ENCODE assay signal across 16 mouse cellular contexts in the genomic region with DNA sequence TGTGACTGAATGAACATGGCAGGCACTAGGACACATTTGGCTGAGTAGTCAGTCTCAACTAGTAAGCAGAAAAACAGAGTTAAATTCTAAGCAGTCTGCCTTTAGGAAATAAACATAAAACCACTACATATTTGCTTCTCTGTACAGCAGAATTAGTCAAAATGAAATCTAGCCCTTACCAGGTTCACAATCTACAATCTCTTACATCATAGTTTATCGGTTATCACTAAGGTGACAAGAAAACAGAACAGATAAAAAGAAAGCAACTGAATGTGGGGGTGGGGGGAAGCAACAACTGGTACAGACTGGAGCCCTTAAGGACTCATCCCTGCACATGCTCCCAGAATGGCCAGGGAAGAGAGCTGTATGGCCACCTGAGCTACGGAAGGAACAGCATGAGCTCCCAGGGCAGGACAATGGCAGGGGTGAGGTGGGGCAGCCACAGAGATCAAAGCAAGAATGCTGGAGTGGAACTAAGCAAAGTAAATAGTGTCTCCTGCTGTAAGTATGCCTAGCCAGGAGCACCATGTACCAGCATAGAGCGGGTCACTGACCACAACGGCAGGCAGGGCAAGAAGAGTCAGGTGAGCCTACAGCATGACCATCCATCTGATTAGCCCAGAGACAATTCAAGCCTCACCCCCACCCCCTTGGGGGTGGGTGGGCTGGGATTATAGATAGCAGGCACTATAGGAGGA. TPM values are rescaled to one million over a fixed set of nuclear protein-coding genes. Genes with fewer than 3 reads are reported as not detected.
DNase-seq lines count a peak whose midpoint lies in the region; ATAC-seq and TF ChIP-seq lines count a peak whose summit lies in the region.
"Had no signal": no experiment of that assay in that cellular context is flagged by ENCODE, and none has a peak within 500 bp of the region (broad histone marks: within the 10 kb centered on the region; RNA-seq: fewer than 3 reads in every experiment).

No protein-coding gene starts in this region.

- WGBS in kidney, adult 2 months = 32% methylated on average over 4 of the region's 4 CpGs
- 50% methylated on average over 4 of the region's 4 CpGs for WGBS in liver, embryonic 11.5 days

- DNase-seq in kidney, adult 2 months = peak; percentile 59
- DNase-seq in liver, embryonic 11.5 days (ENCODE audit: low spot score) = no peak
- DNase-seq in lung, postnatal 36 days = peak; percentile 56
- no peak for DNase-seq in embryo, embryonic 9.5 days (ENCODE audit: extremely low spot score)
- DNase-seq in frontal cortex, postnatal 25 days (ENCODE audit: low spot score in 2 of 2) = no peak
- no peak for DNase-seq in adrenal gland, adult 8-10 months
- no peak for DNase-seq in right cerebral cortex, postnatal 36 days (ENCODE audit: low spot score in 2 of 2)
- DNase-seq: gastrocnemius, adult 2 months; left cerebral cortex, postnatal 4 days; right cerebral cortex, postnatal 4 days; thymus, postnatal 4 days had no signal

- H3K9ac ChIP-seq in ES-Bruce4 (ENCODE audit: low read depth, poor library complexity, severe bottlenecking) = no peak overlapping the region
- H3K9ac ChIP-seq in liver, embryonic 11.5 days (ENCODE audit: low read depth, low read length) = no peak overlapping the region
- H3K9ac ChIP-seq: heart, embryonic 15.5 days; midbrain, embryonic 13.5 days; neural tube, embryonic 13.5 days had no signal

- no peak overlapping the region for H3K27ac ChIP-seq in ES-Bruce4 (ENCODE audit: insufficient read depth, low read length)
- peak overlapping the region; percentile 43 for H3K27ac ChIP-seq in kidney, adult 2 months (ENCODE audit: insufficient read depth, low read depth, low read length)
- H3K27ac ChIP-seq in liver, embryonic 11.5 days (ENCODE audit: low read depth, low read length) = no peak overlapping the region
- H3K27ac ChIP-seq: gastrocnemius, adult 2 months; heart, embryonic 15.5 days; midbrain, embryonic 13.5 days; neural tube, embryonic 13.5 days had no signal

- TF ChIP-seq EP300 in ES-Bruce4 (IDR thresholded peaks at IDR 0.05; ENCODE audit: insufficient read depth, low read depth, low read length) = 0 out of 2 replicates have a peak, but pooled peaks have one; percentile 28

- no peak for TF ChIP-seq CTCF in ES-Bruce4 (IDR thresholded peaks at IDR 0.05; ENCODE audit: low read depth, low read length)
- TF ChIP-seq CTCF in kidney, adult 2 months (conservative IDR thresholded peaks at IDR 0.05; ENCODE audit: insufficient read depth, insufficient read length, low read depth, low read length) = no peak

- H3K4me3 ChIP-seq in ES-Bruce4 (ENCODE audit: low read depth, low read length) = no peak overlapping the region
- H3K4me3 ChIP-seq in kidney, adult 2 months (ENCODE audit: insufficient read depth, low read depth, low read length) = no peak overlapping the region
- no peak overlapping the region for H3K4me3 ChIP-seq in liver, embryonic 11.5 days (ENCODE audit: low read depth, low read length)
- H3K4me3 ChIP-seq: gastrocnemius, adult 2 months; heart, embryonic 15.5 days; midbrain, embryonic 13.5 days; neural tube, embryonic 13.5 days had no signal

- H3K4me2 ChIP-seq in liver, embryonic 11.5 days = no peak overlapping the region
- H3K4me2 ChIP-seq: heart, embryonic 15.5 days; midbrain, embryonic 13.5 days; neural tube, embryonic 13.5 days had no signal

- H3K9me3 ChIP-seq in ES-Bruce4 (replicated peaks; ENCODE audit: control insufficient read depth, insufficient read depth, low read length, poor library complexity, severe bottlenecking) = no peaks in the 10 kb centered on the region
- no peaks in the 10 kb centered on the region for H3K9me3 ChIP-seq in liver, embryonic 11.5 days (ENCODE audit: control insufficient read depth, low read length)
- H3K9me3 ChIP-seq: heart, embryonic 15.5 days; midbrain, embryonic 13.5 days; neural tube, embryonic 13.5 days had no signal

- TF ChIP-seq POLR2A in ES-Bruce4 (IDR thresholded peaks at IDR 0.05; ENCODE audit: insufficient read depth, low read length) = no peak
- TF ChIP-seq POLR2A in kidney, adult 2 months (IDR thresholded peaks at IDR 0.05; ENCODE audit: low read depth, low read length) = no peak

- peaks cover 5% of the 10 kb centered on the region for H3K4me1 ChIP-seq in ES-Bruce4 (ENCODE audit: control insufficient read depth, insufficient read depth, low read length)
- peaks cover 20% of the 10 kb centered on the region; the same call in 1 of the 2 replicates for H3K4me1 ChIP-seq in kidney, adult 2 months (ENCODE audit: control insufficient read depth, insufficient read depth, low read length)
- no peaks in the 10 kb centered on the region for H3K4me1 ChIP-seq in liver, embryonic 11.5 days (replicated peaks; ENCODE audit: control insufficient read depth, insufficient read depth, low read length)
- H3K4me1 ChIP-seq: neural tube, embryonic 13.5 days had no signal

- no peaks in the 10 kb centered on the region for H3K36me3 ChIP-seq in ES-Bruce4 (ENCODE audit: control insufficient read depth, insufficient read depth, low read length, poor library complexity, severe bottlenecking)
- no peaks in the 10 kb centered on the region for H3K36me3 ChIP-seq in kidney, adult 2 months (ENCODE audit: control insufficient read depth, insufficient read depth, low read length)
- H3K36me3 ChIP-seq in liver, embryonic 11.5 days (ENCODE audit: control insufficient read depth, insufficient read depth, low read length) = no peaks in the 10 kb centered on the region
- H3K36me3 ChIP-seq: heart, embryonic 15.5 days; midbrain, embryonic 13.5 days; neural tube, embryonic 13.5 days had no signal

- ATAC-seq in liver, embryonic 11.5 days (replicated peaks; ENCODE audit: low FRiP score) = peak; percentile 47; the same call in 1 of the 2 replicates
- ATAC-seq: midbrain, embryonic 13.5 days had no signal

- no peaks in the 10 kb centered on the region for H3K27me3 ChIP-seq in ES-Bruce4 (ENCODE audit: control insufficient read depth, insufficient read depth, low read length, poor library complexity, severe bottlenecking)
- no peaks in the 10 kb centered on the region for H3K27me3 ChIP-seq in kidney, adult 2 months (replicated peaks; ENCODE audit: control insufficient read depth, insufficient read depth, low read length)
- H3K27me3 ChIP-seq in liver, embryonic 11.5 days (replicated peaks; ENCODE audit: control insufficient read depth, insufficient read depth, low read length) = no peaks in the 10 kb centered on the region
- H3K27me3 ChIP-seq: CH12.LX; heart, embryonic 15.5 days; midbrain, embryonic 13.5 days; neural tube, embryonic 13.5 days had no signal

RNA-seq across cellular contexts. Expression of gene Ihh, which starts 20.0 kb away (rescaled TPM):
- 0.24 TPM in 1 of 2 replicates, not detected in the other for polyA plus RNA-seq in ES-Bruce4 (2011; ENCODE audit: insufficient read depth, insufficient read length, low read depth, missing spikeins)
- 30.3 and 43.5 TPM in 2 replicates for polyA plus RNA-seq in kidney, adult 2 months (2012; rRNA removed)
- polyA plus RNA-seq in liver, embryonic 11.5 days (2014; fragmentation: Nextera tagmentation; extraction: Ambion mirVana) = 2.2 and 2.7 TPM in 2 replicates
- total RNA-seq in adrenal gland, adult 8-10 months (2022) = under 1 TPM in 3 of 4 experiments, not detected in 1; 0.16 to 0.20 (median 0.18) TPM
- total RNA-seq: CH12.LX had no signal

RNA-seq across cellular contexts. Expression of gene Cfap65, which starts 36.1 kb away (rescaled TPM):
- polyA plus RNA-seq in ES-Bruce4 (2011; ENCODE audit: insufficient read depth, insufficient read length, low read depth, missing spikeins) = 0.17 TPM in 1 of 2 replicates, not detected in the other
- 1.6 and 2.4 TPM in 2 replicates for polyA plus RNA-seq in kidney, adult 2 months (2012; rRNA removed)
- not detected in 2 replicates for polyA plus RNA-seq in liver, embryonic 11.5 days (2014; fragmentation: Nextera tagmentation; extraction: Ambion mirVana)
- under 1 TPM in 1 of 4 experiments, not detected in 3; 0.03 TPM for total RNA-seq in adrenal gland, adult 8-10 months (2022)
- total RNA-seq: gastrocnemius, adult 2 months had no signal
- polyA plus RNA-seq: heart, embryonic 15.5 days had no signal

Comparison
In these comparisons a context has a peak if more than half of its experiments do, and no peak if none do; other contexts are left out.
1. DNase-seq: peak in kidney, adult 2 months (single experiment) and lung, postnatal 36 days (single experiment); none in liver, embryonic 11.5 days (single experiment), embryo, embryonic 9.5 days (single experiment), frontal cortex, postnatal 25 days (0 of 2), adrenal gland, adult 8-10 months (single experiment) and right cerebral cortex, postnatal 36 days (0 of 2).